Mouse (Mus musculus) adrenal gland, adult 8-10 months (tissue): ENCODE results near the gene Slc16a11. TPM values are rescaled to one million over a fixed set of nuclear protein-coding genes. Genes with fewer than 3 reads are reported as not detected.

Source experiments
- DNase-seq: peaks from one replicate; pipeline ENCODE4 v3.0.0; 2022
- microRNA-seq, 2 experiments: library from miRNA; unstranded; fragments of <30 nt; microRNA quantifications; one replicate each; pipeline ENCODE4 v1.2.0; 2022
- total RNA-seq, 4 experiments: library from RNA; stranded (reverse); gene quantifications; 2 replicates each; pipeline ENCODE4 v1.2.4; 2022

The Slc16a11 gene
- total RNA-seq, 4 experiments from 2014 or later = 0.23 to 2.0 (median 0.86) TPM

- DNase-seq = no peak
Measured at GRCm38 (mm10) chr11:70259035-70259434, 46.5 kb downstream of the Slc16a11 start.

GRCm38 (mm10) chr11:70265252-70265651 is 52.7 kb downstream of the Slc16a11 start:
- DNase-seq = no peak

GRCm38 (mm10) chr11:70265819-70266218 is 53.3 kb downstream of the Slc16a11 start:
- no peak for DNase-seq

Small RNA genes within 50 kb of the gene (microRNA-seq; reads per million reads assigned to microRNA genes)
- 559 to 849 reads per million in 2 experiments for gene Mir195a
- gene Mir497 = 0 reads per million in 2 experiments
- gene Mir497b = 0 reads per million in 2 experiments

Other genes with a start within 250 kb of the Slc16a11 start
- gene Cldn7, start 248.0 kb upstream of the Slc16a11 start, total RNA-seq = under 1 TPM in 1 of 4 experiments, not detected in 3; 0.55 TPM
- 100 to 1,000 TPM; 109 to 125 (median 120) TPM for gene Ctdnep1, start 231.6 kb upstream of the Slc16a11 start, total RNA-seq
- 10 to 100 TPM; 56.9 to 87.4 (median 73.6) TPM for gene Elp5, start 230.2 kb upstream of the Slc16a11 start, total RNA-seq
- 100 to 1,000 TPM; 369 to 430 (median 397) TPM for gene Gabarap, start 221.6 kb upstream of the Slc16a11 start, total RNA-seq
- 10 to 100 TPM; 55.7 to 61.0 (median 58.4) TPM for gene Phf23, start 217.0 kb upstream of the Slc16a11 start, total RNA-seq
- gene Dvl2, start 212.2 kb upstream of the Slc16a11 start, total RNA-seq = 10 to 100 TPM; 13.4 to 27.1 (median 20.5) TPM
- gene Acadvl, start 197.3 kb upstream of the Slc16a11 start, total RNA-seq = 100 to 1,000 TPM; 323 to 415 (median 392) TPM
- 10 to 100 TPM; 25.7 to 65.4 (median 45.9) TPM for gene Dlg4, start 195.8 kb upstream of the Slc16a11 start, total RNA-seq
- gene Asgr1, start 158.7 kb upstream of the Slc16a11 start, total RNA-seq = under 1 TPM in 3 of 4 experiments, not detected in 1; 0.31 to 0.75 (median 0.38) TPM
- gene Asgr2, start 120.1 kb upstream of the Slc16a11 start, total RNA-seq = 1 to 10 TPM in 2 of 4 experiments, under 1 TPM in 2; 0.62 to 2.9 (median 1.1) TPM
- gene Mgl2, start 82.4 kb upstream of the Slc16a11 start, total RNA-seq = 1 to 10 TPM; 3.1 to 6.9 (median 4.2) TPM
- gene Clec10a, start 56.6 kb upstream of the Slc16a11 start, total RNA-seq = 1 to 10 TPM; 3.3 to 7.3 (median 5.4) TPM
- 1 to 10 TPM; 4.4 to 9.4 (median 6.6) TPM for gene Slc16a13, start 8.3 kb downstream of the Slc16a11 start, total RNA-seq
- gene Bcl6b, start 17.0 kb downstream of the Slc16a11 start, total RNA-seq = 10 to 100 TPM in 2 of 4 experiments, 1 to 10 TPM in 2; 6.4 to 25.1 (median 10.5) TPM
- 10 to 100 TPM; 38.2 to 52.6 (median 44.5) TPM for gene 0610010K14Rik, start 25.2 kb downstream of the Slc16a11 start, total RNA-seq
- 1 to 10 TPM; 3.9 to 6.7 (median 5.3) TPM for gene Gm21988, start 27.1 kb downstream of the Slc16a11 start, total RNA-seq
- gene Rnasek, start 27.1 kb downstream of the Slc16a11 start, total RNA-seq = 100 to 1,000 TPM; 152 to 326 (median 207) TPM
- 1 to 10 TPM; 1.0 to 2.1 (median 1.7) TPM for gene Alox12, start 42.6 kb downstream of the Slc16a11 start, total RNA-seq
- gene Alox12e, start 109.9 kb downstream of the Slc16a11 start, total RNA-seq = not detected
- 1 to 10 TPM in 3 of 4 experiments, under 1 TPM in 1; 0.91 to 4.7 (median 3.3) TPM for gene Alox15, start 139.3 kb downstream of the Slc16a11 start, total RNA-seq
- gene Pelp1, start 197.3 kb downstream of the Slc16a11 start, total RNA-seq = 10 to 100 TPM; 24.2 to 29.9 (median 28.2) TPM
- 10 to 100 TPM; 22.0 to 51.3 (median 33.9) TPM for gene Arrb2, start 219.9 kb downstream of the Slc16a11 start, total RNA-seq
- gene Med11, start 239.2 kb downstream of the Slc16a11 start, total RNA-seq = 10 to 100 TPM; 23.4 to 24.4 (median 24.2) TPM
- gene Zmynd15, start 246.7 kb downstream of the Slc16a11 start, total RNA-seq = 1 to 10 TPM; 1.7 to 4.3 (median 3.0) TPM
- gene Cxcl16, start 247.2 kb downstream of the Slc16a11 start, total RNA-seq = 10 to 100 TPM in 3 of 4 experiments, 1 to 10 TPM in 1; 9.4 to 18.2 (median 16.1) TPM